Mouse (Mus musculus) midbrain, embryonic 13.5 days (tissue): ENCODE measurements around the gene Olfr448. TPM values are rescaled to one million over a fixed set of nuclear protein-coding genes. Genes with fewer than 3 reads are reported as not detected.

ENCODE experiments used
- ATAC-seq: fragments of 200-750 bp; cut with Nextera tagmentation; 2 replicates; pipeline ENCODE4 v1.8.0; 2017; ENCODE audit warnings: mild to moderate bottlenecking, moderate TSS enrichment, moderate library complexity
- H3K27ac ChIP-seq: fragments of 300-500 bp; sonication (generic); 2 replicates; pipeline ENCODE4 v1.5.1; 2015; ENCODE audit warnings: inconsistent platforms, mild to moderate bottlenecking, moderate library complexity
- H3K27me3 ChIP-seq: fragments of 300-500 bp; sonication (generic); 2 replicates; pipeline ENCODE4 v1.6.1; 2015; ENCODE audit warnings: mild to moderate bottlenecking, inconsistent platforms
- H3K36me3 ChIP-seq: fragments of 300-500 bp; sonication (generic); 2 replicates; pipeline ENCODE4 v1.6.1; 2015; ENCODE audit warnings: mild to moderate bottlenecking, inconsistent platforms
- H3K4me1 ChIP-seq: fragments of 300-500 bp; sonication (generic); replicated peaks from 2 replicates; pipeline ENCODE4 v1.6.1; 2015; ENCODE audit warnings: inconsistent platforms
- H3K4me2 ChIP-seq: fragments of 300-500 bp; sonication (generic); replicated peaks from 2 replicates; pipeline ENCODE4 v1.6.1; 2015; ENCODE audit warnings: moderate library complexity, mild to moderate bottlenecking, inconsistent platforms
- H3K4me3 ChIP-seq: fragments of 300-500 bp; sonication (generic); replicated peaks from 2 replicates; pipeline ENCODE4 v1.5.1; 2015; ENCODE audit warnings: mild to moderate bottlenecking, inconsistent platforms
- H3K9ac ChIP-seq: fragments of 300-500 bp; sonication (generic); replicated peaks from 2 replicates; pipeline ENCODE4 v1.6.1; 2015; ENCODE audit warnings: mild to moderate bottlenecking, inconsistent platforms
- H3K9me3 ChIP-seq: fragments of 300-500 bp; sonication (generic); 2 replicates; pipeline ENCODE4 v1.6.1; 2016; ENCODE audit warnings: mild to moderate bottlenecking, inconsistent platforms
- WGBS: fragments of 180-500 bp; shearing (Covaris S2); methylation state at CpG from one replicate; pipeline ENCODE4 v1.1.7; 2015; 5-methylcytosine and 5-hydroxymethylcytosine counted together
- polyA plus RNA-seq: library from polyadenylated mRNA; unstranded; fragments of >200 nt; fragmentation: Nextera tagmentation; extraction: Ambion mirVana; gene quantifications from 2 replicates; pipeline ENCODE4 v1.2.1, GENCODE M21; 2015

Olfr448 gene
- polyA plus RNA-seq: not detected in 2 replicates

DNA sequence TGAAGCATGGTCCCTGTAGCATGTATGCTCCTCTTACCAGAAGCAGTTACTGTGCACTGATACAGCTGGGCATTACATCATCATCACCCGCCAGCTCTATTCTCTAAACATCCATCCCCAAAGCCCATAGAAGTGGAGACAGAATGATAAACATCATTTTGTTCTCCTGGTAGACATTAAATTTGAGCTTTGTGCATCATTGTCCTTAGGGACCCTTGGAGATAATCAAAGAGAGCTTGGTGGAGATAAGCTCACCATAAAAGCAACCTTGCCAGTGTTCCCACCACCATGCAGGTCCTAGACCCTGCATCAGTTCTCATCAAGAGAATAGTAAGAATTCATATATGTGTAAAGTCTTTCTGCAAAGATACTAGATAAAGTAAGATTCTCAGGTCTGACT lies at the start of gene Olfr448:
TSS of gene Olfr448 (plus strand) at position 301 of the 400 bp plus-strand sequence.
- Histone ChIP-seq H3K9me3 (no peaks in the 10 kb centered on the region), H3K36me3 (no peaks in the 10 kb centered on the region), H3K27ac (no peak within 1 kb of the TSS), H3K4me2 (no peak within 1 kb of the TSS), H3K4me3 (no peak within 1 kb of the TSS), H3K4me1 (no peaks in the 10 kb centered on the region), H3K9ac (no peak within 1 kb of the TSS), H3K27me3 (no peaks in the 10 kb centered on the region)
- no peak for ATAC-seq
- 85% methylated on average over 1 of the region's 1 CpGs for WGBS

DNA sequence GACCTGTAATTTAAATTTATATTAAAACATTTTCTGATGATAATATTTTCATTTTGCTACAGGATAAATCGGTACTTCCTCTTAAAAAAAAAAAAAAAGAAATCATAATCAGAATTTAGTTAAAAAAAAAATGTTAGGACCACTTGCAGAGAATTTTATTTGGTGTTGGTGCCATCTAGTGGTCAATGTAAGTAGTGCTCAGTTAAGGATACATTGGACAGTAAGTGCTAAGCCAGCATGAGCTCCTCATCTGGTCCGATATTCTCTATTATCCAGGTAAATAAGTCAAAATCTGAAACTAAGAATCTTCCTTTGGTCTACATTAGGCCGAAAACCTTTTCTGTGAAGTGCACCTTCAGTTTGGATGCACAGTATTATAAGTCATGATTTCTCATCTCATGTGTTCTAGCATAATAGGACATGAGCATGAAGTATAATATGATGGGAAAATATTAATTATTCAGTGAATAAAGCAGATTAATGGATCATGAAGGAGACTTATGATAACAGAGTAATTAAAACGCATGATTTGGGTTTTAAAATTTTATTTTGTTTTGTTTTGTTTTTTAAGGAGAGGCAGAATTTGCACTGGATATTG lies 29.9 kb upstream of the Olfr448 start:
- WGBS: 14% methylated on average over 4 of the region's 4 CpGs
- no peak overlapping the region for H3K9ac ChIP-seq
- no peaks in the 10 kb centered on the region for H3K27me3 ChIP-seq
- H3K36me3 ChIP-seq: no peaks in the 10 kb centered on the region
- no peak overlapping the region for H3K4me2 ChIP-seq
- no peaks in the 10 kb centered on the region for H3K4me1 ChIP-seq
- no peak overlapping the region for H3K4me3 ChIP-seq
- H3K27ac ChIP-seq: no peak overlapping the region
- peak; percentile 72; the same call in 1 of the 2 replicates for ATAC-seq
- no peaks in the 10 kb centered on the region for H3K9me3 ChIP-seq

DNA sequence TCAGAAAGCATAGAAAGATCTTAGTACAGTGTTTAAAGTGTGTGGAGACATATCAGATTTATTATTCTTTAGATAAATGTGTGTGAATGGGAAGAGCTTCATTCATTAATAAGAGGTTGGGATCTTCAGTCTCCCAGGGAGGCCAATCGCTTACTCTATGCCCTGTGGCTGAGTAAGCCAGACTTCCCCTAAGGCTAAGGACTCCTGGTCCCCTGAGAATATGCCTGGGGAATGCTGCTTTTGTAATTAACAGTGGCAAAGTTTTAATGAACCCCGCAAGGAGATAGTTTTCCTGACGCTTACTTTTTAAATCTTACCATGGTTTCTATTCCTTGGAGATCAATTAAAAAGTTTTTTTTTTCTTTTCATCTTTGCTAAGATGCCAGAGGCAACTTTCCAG lies 20.5 kb upstream of the Olfr448 start:
- WGBS: 74% methylated on average over 3 of the region's 3 CpGs
- Histone ChIP-seq H3K9ac (no peak overlapping the region), H3K4me1 (no peaks in the 10 kb centered on the region), H3K4me3 (no peak overlapping the region), H3K27me3 (no peaks in the 10 kb centered on the region), H3K4me2 (no peak overlapping the region), H3K27ac (no peak overlapping the region), H3K36me3 (no peaks in the 10 kb centered on the region), H3K9me3 (no peaks in the 10 kb centered on the region)
- ATAC-seq: no peak

DNA sequence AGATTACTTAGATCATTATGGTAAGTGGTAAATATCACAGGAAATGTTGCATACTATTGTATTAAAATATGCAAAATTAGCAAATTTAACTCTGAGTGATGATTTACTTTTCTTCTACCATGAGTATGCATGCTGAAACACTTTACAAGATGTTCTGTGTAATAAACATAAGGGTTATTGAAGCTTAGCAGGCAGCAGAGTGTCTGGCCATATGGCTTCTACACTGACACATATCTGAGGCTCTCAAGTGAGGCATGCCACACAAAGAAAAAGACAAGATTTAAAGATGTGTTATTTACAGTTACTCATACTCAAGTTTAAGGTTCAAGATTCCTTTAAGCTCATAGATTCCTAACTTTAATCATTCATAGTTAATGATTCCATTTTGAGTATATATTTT lies 13.9 kb upstream of the Olfr448 start:
- Histone ChIP-seq H3K9me3 (no peaks in the 10 kb centered on the region), H3K4me3 (no peak overlapping the region), H3K4me1 (no peaks in the 10 kb centered on the region), H3K27me3 (no peaks in the 10 kb centered on the region), H3K36me3 (no peaks in the 10 kb centered on the region), H3K9ac (no peak overlapping the region), H3K4me2 (no peak overlapping the region), H3K27ac (no peak overlapping the region)
- no peak for ATAC-seq

DNA sequence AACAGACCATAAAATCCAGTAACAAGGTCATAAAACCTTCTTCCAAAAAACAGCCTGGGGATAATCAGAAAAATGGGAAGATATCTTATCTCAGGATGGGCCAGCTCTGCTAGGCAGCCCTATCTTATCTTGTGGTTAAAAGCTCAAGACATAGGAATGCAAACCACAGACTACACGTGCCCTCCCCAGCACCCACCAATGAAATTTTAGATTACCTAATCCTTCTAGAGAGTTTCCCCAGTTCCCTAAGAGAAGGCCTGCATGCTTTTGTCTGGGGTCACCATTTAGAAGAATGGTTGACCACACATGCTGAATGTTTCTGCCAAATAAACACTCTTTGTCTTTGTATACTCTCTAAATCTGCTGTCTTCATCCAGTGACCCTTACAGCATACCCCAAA lies 10.1 kb downstream of the Olfr448 start:
- Histone ChIP-seq H3K36me3 (no peaks in the 10 kb centered on the region), H3K27ac (no peak overlapping the region), H3K4me2 (no peak overlapping the region), H3K4me3 (no peak overlapping the region), H3K9me3 (no peaks in the 10 kb centered on the region), H3K4me1 (no peaks in the 10 kb centered on the region), H3K27me3 (no peaks in the 10 kb centered on the region), H3K9ac (no peak overlapping the region)
- no peak for ATAC-seq
- WGBS: 33% methylated on average over 1 of the region's 1 CpGs

DNA sequence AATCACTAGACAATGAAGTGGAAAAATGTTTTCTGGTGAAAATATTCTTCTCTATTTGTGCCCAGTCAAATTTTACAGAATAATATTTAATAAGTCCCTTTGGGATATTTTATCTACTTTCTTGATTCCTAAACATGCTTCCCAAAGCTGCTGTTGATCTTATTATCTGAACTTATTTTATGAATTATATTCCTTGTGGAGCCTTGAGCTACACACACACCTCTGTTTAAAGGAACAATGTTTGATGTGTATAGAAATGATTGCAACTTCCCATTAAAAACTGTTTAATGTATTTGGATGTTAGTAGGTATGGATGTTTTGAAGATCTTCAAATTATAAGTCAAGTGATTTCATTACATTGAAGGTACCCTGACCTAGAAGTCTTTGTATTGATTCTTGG lies 18.3 kb downstream of the Olfr448 start, which contains the start of gene Olfr447:
TSS of gene Olfr447 (plus strand) at position 301 of the 400 bp plus-strand sequence.
- Histone ChIP-seq H3K9me3 (no peaks in the 10 kb centered on the region), H3K36me3 (no peaks in the 10 kb centered on the region), H3K4me2 (no peak within 1 kb of the TSS), H3K4me3 (no peak within 1 kb of the TSS), H3K4me1 (no peaks in the 10 kb centered on the region), H3K9ac (no peak within 1 kb of the TSS), H3K27me3 (no peaks in the 10 kb centered on the region), H3K27ac (no peak within 1 kb of the TSS)
- ATAC-seq: no peak

DNA sequence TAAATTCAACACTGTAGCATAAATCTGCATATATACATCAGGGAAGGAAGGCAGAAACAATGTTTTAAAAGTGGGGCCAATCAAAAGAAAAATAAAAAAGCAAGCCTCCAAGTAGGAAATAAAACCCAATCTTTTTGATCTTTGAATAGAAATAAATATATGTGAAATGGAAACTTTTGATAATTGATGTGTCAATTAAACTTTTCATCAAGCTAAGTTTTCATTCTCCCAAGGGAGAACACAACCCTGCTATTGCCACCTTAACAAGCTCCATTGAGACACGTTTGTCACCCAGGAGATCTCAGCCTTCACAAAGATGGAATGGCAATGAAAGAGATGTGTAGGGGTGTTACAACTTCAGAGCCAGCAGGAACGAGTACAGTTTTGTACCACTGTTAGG lies 30.8 kb downstream of the Olfr448 start, which contains the start of gene Olfr446:
TSS of gene Olfr446 (plus strand) at position 301 of the 400 bp plus-strand sequence.
- Histone ChIP-seq H3K4me3 (no peak within 1 kb of the TSS), H3K9ac (no peak within 1 kb of the TSS), H3K4me2 (no peak within 1 kb of the TSS), H3K27me3 (no peaks in the 10 kb centered on the region), H3K27ac (no peak within 1 kb of the TSS), H3K9me3 (no peaks in the 10 kb centered on the region), H3K4me1 (no peaks in the 10 kb centered on the region), H3K36me3 (no peaks in the 10 kb centered on the region)
- ATAC-seq: no peak
- WGBS: 68% methylated on average over 2 of the region's 2 CpGs

Other genes starting within 250 kb of the Olfr448 start
- 1.9 and 2.3 TPM in 2 replicates for gene Tcaf2, start 245.2 kb upstream of the Olfr448 start, polyA plus RNA-seq
- 246 and 247 TPM in 2 replicates for gene Tcaf1, start 180.4 kb upstream of the Olfr448 start, polyA plus RNA-seq
- gene Olfr453, start 151.1 kb upstream of the Olfr448 start, polyA plus RNA-seq: not detected in 2 replicates
- not detected in 2 replicates for gene Olfr38, start 134.0 kb upstream of the Olfr448 start, polyA plus RNA-seq
- gene Olfr452, start 105.3 kb upstream of the Olfr448 start, polyA plus RNA-seq: not detected in 2 replicates
- not detected in 2 replicates for gene Olfr450, start 78.5 kb upstream of the Olfr448 start, polyA plus RNA-seq
- not detected in 2 replicates for gene Olfr449, start 56.1 kb upstream of the Olfr448 start, polyA plus RNA-seq
- gene Olfr447, start 18.4 kb downstream of the Olfr448 start, polyA plus RNA-seq: not detected in 2 replicates
- not detected in 2 replicates for gene Olfr446, start 30.9 kb downstream of the Olfr448 start, polyA plus RNA-seq
- gene Olfr444, start 58.6 kb downstream of the Olfr448 start, polyA plus RNA-seq: not detected in 2 replicates
- gene Olfr441, start 215.9 kb downstream of the Olfr448 start, polyA plus RNA-seq: not detected in 2 replicates